Mouse (Mus musculus): Measurements from ENCODE around the gene Rab26.

GRCm38 (mm10) chr17:24572651-24573245, 38.7 kb upstream of the Rab26 start:
- TF ChIP-seq TAL1 (IDR thresholded peaks at IDR 0.05; ENCODE audit: low read length) (no peak), GATA1 (IDR thresholded peaks at IDR 0.05; ENCODE audit: low read length) (no peak)
